Mouse (Mus musculus): ENCODE data around the gene Gtf2ird2. TPM values are rescaled to one million over a fixed set of nuclear protein-coding genes. Genes with fewer than 3 reads are reported as not detected.
A peak's percentile ranks its signal among the peaks of the same experiment; 100 is the strongest.

The Gtf2ird2 gene
- total RNA-seq (2022), result 10 to 100 TPM; 16.1 to 19.6 (median 16.4) TPM

GRCm38 (mm10) chr5:134183880-134184808, at the start of gene Gtf2ird2:
Gene Gtf2ird2 (plus strand): TSS chr5:134184019.
- DNase-seq (ENCODE audit: low spot score in 2 of 2), result peak; percentile 98 to 99

- DNase-seq (ENCODE audit: low spot score in 2 of 2), result no peak
Measured at GRCm38 (mm10) chr5:134136022-134136421, 47.8 kb upstream of the Gtf2ird2 start.

GRCm38 (mm10) chr5:134137933-134138332, 45.9 kb upstream of the Gtf2ird2 start:
- no peak for DNase-seq (ENCODE audit: low spot score in 2 of 2)

- no peak for DNase-seq (ENCODE audit: low spot score in 2 of 2)
Measured at GRCm38 (mm10) chr5:134139429-134139828, 44.4 kb upstream of the Gtf2ird2 start.

- DNase-seq (ENCODE audit: low spot score in 2 of 2), result no peak
Measured at GRCm38 (mm10) chr5:134141236-134141635, 42.6 kb upstream of the Gtf2ird2 start.

- no peak for DNase-seq (ENCODE audit: low spot score in 2 of 2)
Measured at GRCm38 (mm10) chr5:134142381-134142780, 41.4 kb upstream of the Gtf2ird2 start.

- no peak for DNase-seq (ENCODE audit: low spot score in 2 of 2)
Measured at GRCm38 (mm10) chr5:134144986-134145385, 38.8 kb upstream of the Gtf2ird2 start.

GRCm38 (mm10) chr5:134147194-134147753, 36.5 kb upstream of the Gtf2ird2 start:
- DNase-seq (ENCODE audit: low spot score in 2 of 2), result no peak

- no peak for DNase-seq (ENCODE audit: low spot score in 2 of 2)
Measured at GRCm38 (mm10) chr5:134148153-134148552, 35.7 kb upstream of the Gtf2ird2 start.

- DNase-seq (ENCODE audit: low spot score in 2 of 2), result no peak
Measured at GRCm38 (mm10) chr5:134151895-134152294, 31.9 kb upstream of the Gtf2ird2 start.

GRCm38 (mm10) chr5:134155916-134156466, 27.8 kb upstream of the Gtf2ird2 start:
- DNase-seq (ENCODE audit: low spot score in 2 of 2), result no peak

- DNase-seq (ENCODE audit: low spot score in 2 of 2), result no peak
Measured at GRCm38 (mm10) chr5:134164688-134165087, 19.1 kb upstream of the Gtf2ird2 start.

- no peak for DNase-seq (ENCODE audit: low spot score in 2 of 2)
Measured at GRCm38 (mm10) chr5:134166642-134167041, 17.2 kb upstream of the Gtf2ird2 start.

GRCm38 (mm10) chr5:134168033-134168432, 15.8 kb upstream of the Gtf2ird2 start:
- DNase-seq (ENCODE audit: low spot score in 2 of 2), result no peak

GRCm38 (mm10) chr5:134169231-134169630, 14.6 kb upstream of the Gtf2ird2 start:
- no peak for DNase-seq (ENCODE audit: low spot score in 2 of 2)

GRCm38 (mm10) chr5:134170167-134170566, 13.7 kb upstream of the Gtf2ird2 start:
- no peak for DNase-seq (ENCODE audit: low spot score in 2 of 2)

GRCm38 (mm10) chr5:134173206-134173605, 10.6 kb upstream of the Gtf2ird2 start:
- no peak for DNase-seq (ENCODE audit: low spot score in 2 of 2)

GRCm38 (mm10) chr5:134175696-134176095, 8.1 kb upstream of the Gtf2ird2 start:
- DNase-seq (ENCODE audit: low spot score in 2 of 2), result no peak

- DNase-seq (ENCODE audit: low spot score in 2 of 2), result peak; percentile 83 to 85
Measured at GRCm38 (mm10) chr5:134176169-134176881, 7.5 kb upstream of the Gtf2ird2 start, which contains the start of gene Rcc1l. Gene Rcc1l (minus strand): TSS chr5:134176774.

- DNase-seq (ENCODE audit: low spot score in 2 of 2), result no peak
Measured at GRCm38 (mm10) chr5:134178536-134178935, 5.3 kb upstream of the Gtf2ird2 start.

GRCm38 (mm10) chr5:134179871-134180270, 3.9 kb upstream of the Gtf2ird2 start:
- DNase-seq (ENCODE audit: low spot score in 2 of 2), result peak; percentile 62 to 89

GRCm38 (mm10) chr5:134182172-134182571, 1.6 kb upstream of the Gtf2ird2 start:
- DNase-seq (ENCODE audit: low spot score in 2 of 2), result no peak
